Mouse (Mus musculus) limb, embryonic 14.5 days (tissue): ENCODE data around the gene Olfr707. TPM values are rescaled to one million over a fixed set of nuclear protein-coding genes. Genes with fewer than 3 reads are reported as not detected.
"Not testable (repeated sequence)": the region's sequence is repeated elsewhere in the genome, so short reads cannot be mapped to it uniquely, and the experiment has no call there.

Source experiments
- ATAC-seq: fragments of 200-750 bp; cut with Nextera tagmentation; 2 replicates; pipeline ENCODE4 v1.8.0; 2017; ENCODE audit warnings: low read depth, moderate number of reproducible peaks, moderate TSS enrichment; ENCODE audit not compliant: low FRiP score
- DNase-seq: peaks from one replicate; pipeline ENCODE4 v3.0.0-alpha.2; 2015; ENCODE audit warnings: low spot score
- H3K27ac ChIP-seq: fragments of 300-500 bp; sonication (generic); replicated peaks from 2 replicates; pipeline ENCODE4 v1.5.1; 2014; ENCODE audit warnings: low read depth, mild to moderate bottlenecking, low read length, moderate library complexity, mixed read lengths
- H3K27me3 ChIP-seq: fragments of 300-500 bp; sonication (generic); 2 replicates; pipeline ENCODE4 v1.6.1; 2014; ENCODE audit warnings: low read length, mixed read lengths; ENCODE audit not compliant: control insufficient read depth, insufficient read depth
- H3K36me3 ChIP-seq: fragments of 300-500 bp; sonication (generic); 2 replicates; pipeline ENCODE4 v1.6.1; 2014; ENCODE audit warnings: mild to moderate bottlenecking, low read length, moderate library complexity, mixed read lengths; ENCODE audit not compliant: control insufficient read depth, insufficient read depth
- H3K4me1 ChIP-seq: fragments of 300-500 bp; sonication (generic); 2 replicates; pipeline ENCODE4 v1.6.1; 2014; ENCODE audit warnings: antibody characterized with exemption, low read length, mixed read lengths; ENCODE audit not compliant: control insufficient read depth, insufficient read depth
- H3K4me2 ChIP-seq: fragments of 300-500 bp; sonication (generic); replicated peaks from 2 replicates; pipeline ENCODE4 v1.6.1; 2014; ENCODE audit warnings: low read depth, mild to moderate bottlenecking, low read length, moderate library complexity; ENCODE audit not compliant: severe bottlenecking
- H3K4me3 ChIP-seq: fragments of 300-500 bp; sonication (generic); replicated peaks from 2 replicates; pipeline ENCODE4 v1.5.1; 2014; ENCODE audit warnings: low read length
- H3K9ac ChIP-seq: fragments of 300-500 bp; sonication (generic); 2 replicates; pipeline ENCODE4 v1.6.1; 2014; ENCODE audit warnings: mild to moderate bottlenecking, low read depth, low read length, moderate library complexity; ENCODE audit not compliant: severe bottlenecking
- H3K9me3 ChIP-seq: fragments of 300-500 bp; sonication (generic); 2 replicates; pipeline ENCODE4 v1.6.1; 2016; ENCODE audit warnings: low read length; ENCODE audit not compliant: control insufficient read depth
- POLR2A ChIP-seq: fragments of 200-500 bp; IDR thresholded peaks from 2 replicates; pipeline ENCODE4 v1.8.0; 2012; ENCODE audit warnings: inconsistent platforms, mild to moderate bottlenecking, moderate library complexity, borderline replicate concordance; ENCODE audit not compliant: insufficient read depth, insufficient read length; ENCODE audit errors: extremely low read depth
- WGBS: fragments of 180-500 bp; shearing (Covaris S2); extraction: QIAGEN DNeasy Blood & Tissue Kit; methylation state at CpG from one replicate; pipeline ENCODE4 v1.1.7; 2014; 5-methylcytosine and 5-hydroxymethylcytosine counted together
- polyA plus RNA-seq, 2 experiments: library from polyadenylated mRNA; depleted of rRNA in 1 of 2; stranded (reverse) in 1 of 2; unstranded in 1 of 2; fragments of >200 nt; fragmentation: Nextera tagmentation in 1 of 2; extraction: Ambion mirVana in 1 of 2; gene quantifications; 2 replicates each; pipeline versions ENCODE4 v1.2.1 to v1.2.3; 2012 to 2014

Gene Olfr707
- not detected in 2 replicates for polyA plus RNA-seq (2012; rRNA removed)
- not detected in 2 replicates for polyA plus RNA-seq (2014; fragmentation: Nextera tagmentation; extraction: Ambion mirVana)

- not testable (repeated sequence) for H3K4me3 ChIP-seq, H3K4me2 ChIP-seq, H3K27me3 ChIP-seq, H3K9me3 ChIP-seq, H3K27ac ChIP-seq, ATAC-seq, H3K36me3 ChIP-seq, H3K4me1 ChIP-seq, DNase-seq, H3K9ac ChIP-seq
- 82% methylated on average over 3 of the region's 3 CpGs for WGBS
Observed at GRCm38 (mm10) chr7:106901141-106901540, at the start of gene Olfr707. Gene Olfr707, minus strand, starts transcription at chr7:106901241.

- DNase-seq (no peak), ATAC-seq (no peak)
- TF ChIP-seq POLR2A = no peak
- WGBS = 76% methylated on average over 3 of the region's 3 CpGs
- H3K4me2 ChIP-seq = no peak within 1 kb of the TSS
- H3K27ac ChIP-seq = no peak within 1 kb of the TSS
- no peaks in the 10 kb centered on the region for H3K27me3 ChIP-seq
- no peak within 1 kb of the TSS for H3K4me3 ChIP-seq
- no peaks in the 10 kb centered on the region for H3K4me1 ChIP-seq
- no peaks in the 10 kb centered on the region for H3K9me3 ChIP-seq
- H3K36me3 ChIP-seq = no peaks in the 10 kb centered on the region
- H3K9ac ChIP-seq = no peak within 1 kb of the TSS
Observed at GRCm38 (mm10) chr7:106948212-106948611, 47.2 kb upstream of the Olfr707 start, which contains the start of gene Olfr710. Gene Olfr710, minus strand, starts transcription at chr7:106948312.

- H3K27ac ChIP-seq = no peak within 1 kb of the TSS
- no peaks in the 10 kb centered on the region for H3K27me3 ChIP-seq
- no peak for ATAC-seq
- no peak for TF ChIP-seq POLR2A
- H3K4me1 ChIP-seq = no peaks in the 10 kb centered on the region
- H3K9ac ChIP-seq = no peak within 1 kb of the TSS
- H3K9me3 ChIP-seq = no peaks in the 10 kb centered on the region
- H3K36me3 ChIP-seq = no peaks in the 10 kb centered on the region
- H3K4me3 ChIP-seq = no peak within 1 kb of the TSS
- no peak within 1 kb of the TSS for H3K4me2 ChIP-seq
- no peak for DNase-seq
Observed at GRCm38 (mm10) chr7:106932119-106932518, 31.1 kb upstream of the Olfr707 start, which contains the start of gene Olfr709-ps1. Gene Olfr709-ps1, minus strand, starts transcription at chr7:106932219.

GRCm38 (mm10) chr7:106920961-106921360 lies 19.9 kb upstream of the Olfr707 start:
- H3K36me3 ChIP-seq, H3K4me3 ChIP-seq, H3K27ac ChIP-seq, DNase-seq, H3K4me1 ChIP-seq, H3K9me3 ChIP-seq, H3K9ac ChIP-seq, ATAC-seq, H3K4me2 ChIP-seq, H3K27me3 ChIP-seq: not testable (repeated sequence)
- 89% methylated on average over 6 of the region's 7 CpGs for WGBS

- Histone ChIP-seq H3K4me1 (no peaks in the 10 kb centered on the region), H3K27me3 (no peaks in the 10 kb centered on the region), H3K27ac (no peak within 1 kb of the TSS), H3K9ac (no peak within 1 kb of the TSS), H3K9me3 (no peaks in the 10 kb centered on the region), H3K4me2 (no peak within 1 kb of the TSS), H3K4me3 (no peak within 1 kb of the TSS), H3K36me3 (no peaks in the 10 kb centered on the region)
- ATAC-seq = no peak
- no peak for DNase-seq
- TF ChIP-seq POLR2A = no peak
- 57% methylated on average over 2 of the region's 2 CpGs for WGBS
Observed at GRCm38 (mm10) chr7:106907676-106908075, 6.6 kb upstream of the Olfr707 start, which contains the start of gene Olfr1532-ps1. Gene Olfr1532-ps1, plus strand, starts transcription at chr7:106908001.

- Histone ChIP-seq H3K9ac (no peak within 1 kb of the TSS), H3K4me1 (no peaks in the 10 kb centered on the region), H3K4me2 (no peak within 1 kb of the TSS), H3K36me3 (no peaks in the 10 kb centered on the region), H3K9me3 (no peaks in the 10 kb centered on the region), H3K27ac (no peak within 1 kb of the TSS), H3K4me3 (no peak within 1 kb of the TSS), H3K27me3 (no peaks in the 10 kb centered on the region)
- no peak for ATAC-seq
- no peak for DNase-seq
- no peak for TF ChIP-seq POLR2A
- 81% methylated on average over 2 of the region's 2 CpGs for WGBS
Observed at GRCm38 (mm10) chr7:106888062-106888461, 13.0 kb downstream of the Olfr707 start, which contains the start of gene Olfr706. Gene Olfr706, minus strand, starts transcription at chr7:106888162.
